Mouse (Mus musculus) T-helper 2 cell (primary cell): ENCODE results near the gene Lrig2.

Source experiments
- in situ Hi-C: fragments of 300-600 bp; cut with MboI, MseI; formaldehyde crosslinking; loops from one replicate; pipeline ENCODE4 v1.15.1; 2025; ENCODE audit warnings: high pct_unique_total_duplicates

The Lrig2 gene

DNA sequence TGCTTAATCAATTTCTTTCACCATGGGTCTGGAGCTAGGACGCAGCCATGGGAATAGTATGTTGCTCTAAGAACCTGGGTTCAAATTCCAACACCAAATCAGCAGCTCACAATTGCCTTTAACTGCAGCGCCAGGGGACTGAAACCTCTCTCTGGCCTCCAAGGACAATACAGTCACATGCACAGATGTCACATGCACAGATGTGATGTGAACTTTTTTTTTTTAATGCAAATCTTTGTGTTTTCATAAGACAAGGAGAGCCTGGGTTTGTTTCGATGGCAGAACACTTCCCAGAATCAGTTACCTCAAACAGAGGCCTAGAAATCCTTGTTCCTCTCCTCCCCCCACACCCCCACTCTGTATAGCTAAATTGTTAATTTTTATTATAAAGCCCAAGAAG is 133.5 kb downstream of the Lrig2 start:
- in situ Hi-C loops: no loop called here

DNA sequence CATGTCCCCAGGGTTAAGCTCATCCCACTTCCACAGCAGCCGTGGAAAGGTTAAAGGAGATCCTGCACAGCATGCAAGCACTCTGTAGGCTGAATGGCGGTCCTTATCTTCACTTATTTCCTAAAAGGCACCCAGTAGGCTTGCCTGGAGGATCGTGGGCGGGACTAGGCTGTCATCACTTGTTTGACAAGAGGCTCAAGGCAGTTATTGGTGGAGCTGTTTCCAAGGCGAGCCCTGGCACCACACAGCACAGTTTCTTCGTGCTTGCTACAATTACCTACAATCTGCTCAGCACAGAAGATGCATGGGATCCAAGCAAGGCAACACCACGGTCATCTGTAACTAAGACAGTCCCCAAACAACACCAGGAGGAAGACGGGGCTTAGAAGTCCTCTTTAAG is 137.8 kb downstream of the Lrig2 start:
- in situ Hi-C loops: no loop called here

DNA sequence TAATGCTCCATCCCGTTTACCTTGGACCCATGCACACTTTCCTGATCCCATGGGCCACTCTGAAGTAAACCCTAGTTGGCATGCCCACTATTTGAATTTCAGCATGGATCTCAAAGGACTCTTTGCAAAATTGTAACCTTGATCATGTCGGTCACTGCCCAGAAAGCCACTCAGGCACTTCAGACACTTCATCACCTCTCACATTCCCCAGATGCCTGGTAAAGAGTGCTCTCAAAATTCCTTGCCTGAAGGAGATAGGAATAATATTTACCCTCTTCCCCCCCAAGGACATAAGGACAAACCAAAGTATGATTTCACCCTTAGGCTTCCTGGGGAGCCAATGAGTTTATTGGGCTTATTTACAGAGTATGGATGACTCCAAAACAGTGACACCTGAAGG is 139.3 kb downstream of the Lrig2 start:
- in situ Hi-C loops: no loop called here

DNA sequence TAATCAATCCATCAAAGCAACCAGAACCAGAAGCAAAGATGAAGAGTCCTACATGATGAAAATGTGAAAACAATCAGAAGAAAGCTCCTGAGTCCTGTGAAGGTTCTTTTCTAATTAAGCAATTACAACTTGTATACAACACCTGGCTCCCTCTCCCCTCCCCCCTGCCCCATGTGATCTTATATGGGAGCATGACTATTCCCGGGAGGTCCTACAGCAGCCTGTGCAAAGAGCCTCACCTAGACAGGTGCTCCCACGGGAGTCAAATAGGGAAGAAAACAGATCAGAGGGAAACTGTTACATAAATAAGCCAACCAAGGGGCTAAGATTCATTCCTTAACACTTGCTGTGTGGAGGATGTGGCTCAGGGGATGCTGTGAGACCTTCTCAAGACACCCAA is 143.8 kb downstream of the Lrig2 start:
- in situ Hi-C loops: no loop called here

DNA sequence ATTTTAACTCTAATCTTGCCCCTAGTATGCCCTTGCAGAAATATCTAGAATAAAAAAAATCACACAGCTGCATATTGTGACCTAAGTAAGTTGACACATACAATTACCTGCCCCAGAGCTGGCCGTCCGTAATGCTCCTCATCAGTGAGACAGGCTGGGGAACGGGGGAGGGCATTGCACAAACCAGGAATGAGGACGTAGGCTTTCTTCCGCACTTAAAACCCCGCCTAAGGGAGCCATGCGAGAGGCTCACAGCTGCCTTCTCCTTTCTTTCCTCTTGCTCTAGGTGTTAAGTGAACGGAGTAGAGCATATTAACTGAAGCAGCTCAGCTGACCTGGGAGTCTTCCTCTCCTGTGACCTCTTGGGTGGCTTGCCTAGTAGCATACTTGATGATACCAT is 149.9 kb downstream of the Lrig2 start:
- in situ Hi-C loops: no loop called here

DNA sequence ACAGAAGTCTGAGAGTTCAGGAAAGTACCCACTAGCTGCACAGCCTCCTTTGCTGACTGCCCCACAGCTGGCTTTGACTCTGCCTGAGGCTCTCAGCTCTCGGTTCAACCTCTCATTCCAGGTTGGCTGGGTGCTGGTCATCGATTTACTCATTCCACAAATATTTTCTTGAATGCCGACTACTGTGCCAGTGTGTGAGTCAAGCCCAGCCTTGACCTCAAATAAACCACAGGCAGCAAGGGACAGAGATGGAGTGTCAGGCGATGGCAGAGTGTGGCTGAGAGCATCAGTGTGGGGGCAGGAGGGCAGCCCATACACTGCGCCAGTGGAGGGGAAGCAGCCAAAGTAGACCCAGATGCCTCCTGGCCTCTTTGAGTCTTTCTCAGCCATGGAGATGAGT is 151.4 kb downstream of the Lrig2 start:
- in situ Hi-C loops: no loop called here

DNA sequence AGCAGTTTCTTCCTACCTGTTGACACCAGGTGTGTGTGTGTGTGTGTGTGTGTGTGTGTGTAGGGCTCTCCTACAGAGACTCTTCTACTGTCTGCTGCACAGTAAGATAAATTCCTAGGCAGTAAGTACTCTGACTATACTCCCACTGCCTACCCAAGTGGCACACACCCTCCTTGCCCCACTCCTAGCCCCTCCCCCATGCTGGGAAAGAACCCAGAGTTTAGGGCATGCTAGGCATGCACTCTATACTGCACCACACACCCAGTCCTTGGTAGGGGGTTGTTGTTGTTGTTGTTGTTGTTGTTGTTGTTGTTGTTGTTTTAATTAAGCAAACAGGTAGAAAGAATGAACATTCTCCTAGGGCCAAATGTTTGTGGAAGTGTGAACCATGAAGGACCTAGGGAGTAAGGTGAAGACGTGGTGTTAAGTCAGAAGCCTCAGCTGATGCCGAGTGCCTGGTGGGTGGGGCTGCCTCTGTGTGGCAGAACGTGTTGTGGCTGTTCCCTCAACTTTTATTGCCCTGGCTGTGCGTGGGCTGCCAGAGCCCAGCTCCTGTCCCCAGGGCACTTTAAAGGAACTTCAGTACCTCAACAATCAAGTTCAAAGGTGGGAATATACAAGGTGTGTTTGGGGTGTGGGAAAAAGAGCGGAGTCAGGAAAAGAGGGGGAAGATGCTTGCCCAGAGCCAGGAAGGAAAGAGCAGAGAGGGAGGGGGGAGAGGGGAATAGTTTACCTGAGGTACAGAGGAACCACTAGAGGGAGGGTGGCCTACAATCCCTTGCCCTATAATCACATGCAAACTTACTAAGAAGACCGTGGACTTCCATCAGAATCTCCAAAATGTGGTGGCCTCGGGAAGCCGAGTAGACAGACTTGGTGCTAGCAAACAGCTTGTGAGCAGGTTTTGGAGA is 152.2 kb downstream of the Lrig2 start:
- in situ Hi-C loops: no loop called here

DNA sequence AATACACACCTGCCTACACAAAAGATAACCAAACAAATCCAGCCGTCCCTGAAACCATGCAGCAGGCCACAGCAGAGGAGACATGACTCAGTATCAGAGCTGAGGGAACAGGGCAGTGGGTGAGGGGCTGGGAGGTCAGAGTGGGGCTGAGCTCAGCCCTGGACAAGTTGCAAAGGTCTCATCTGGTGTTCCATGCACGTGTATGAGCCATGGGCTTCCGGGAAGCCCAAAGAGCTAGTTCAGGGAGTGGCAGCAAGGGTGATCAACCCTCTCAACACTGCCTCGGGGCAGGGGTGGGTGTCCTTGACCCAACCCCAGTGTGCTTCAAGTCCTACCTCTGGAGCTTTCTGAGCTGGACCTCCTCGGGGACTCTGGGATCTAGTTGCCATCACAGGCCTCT is 153.0 kb downstream of the Lrig2 start:
- in situ Hi-C loops: no loop called here

DNA sequence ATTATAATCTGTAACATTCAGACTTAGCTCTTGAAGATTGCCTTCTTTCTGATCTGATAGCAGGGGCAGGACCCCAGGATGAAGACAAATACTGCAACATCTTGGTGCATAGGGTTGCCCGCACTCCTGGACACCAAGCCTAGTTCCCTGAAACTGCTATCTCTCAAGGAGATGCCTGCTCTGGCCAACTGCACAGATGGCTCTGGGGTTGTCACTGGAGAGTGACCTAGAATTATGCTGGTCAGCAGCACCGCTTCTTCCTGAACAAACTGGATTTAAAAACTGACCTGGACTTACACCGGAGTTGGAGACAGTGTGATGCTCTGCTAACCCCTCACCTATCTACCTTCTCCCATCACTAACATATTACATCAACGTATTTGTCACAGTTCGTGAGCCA is 155.6 kb downstream of the Lrig2 start:
- in situ Hi-C loops: no loop called here

DNA sequence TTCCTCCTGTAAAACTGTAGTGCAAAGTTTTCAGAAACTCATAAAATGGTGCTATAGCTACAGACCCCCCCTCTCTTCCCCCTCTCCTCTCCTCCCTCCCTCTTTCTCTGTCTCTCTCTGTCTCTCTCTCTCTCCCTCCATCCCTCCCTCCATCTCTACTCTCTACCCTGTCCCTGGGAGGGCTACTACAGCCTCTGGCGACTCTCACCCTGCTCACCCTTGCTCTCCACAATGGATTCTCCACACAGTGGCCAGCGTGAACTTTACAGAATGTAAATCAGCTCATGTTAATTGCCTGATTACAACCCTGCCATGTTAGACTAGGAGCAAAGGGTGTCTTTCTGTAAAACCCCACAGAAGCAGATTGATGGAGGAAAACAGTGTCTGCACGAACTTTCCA is 157.8 kb downstream of the Lrig2 start:
- in situ Hi-C loops: no loop called here

DNA sequence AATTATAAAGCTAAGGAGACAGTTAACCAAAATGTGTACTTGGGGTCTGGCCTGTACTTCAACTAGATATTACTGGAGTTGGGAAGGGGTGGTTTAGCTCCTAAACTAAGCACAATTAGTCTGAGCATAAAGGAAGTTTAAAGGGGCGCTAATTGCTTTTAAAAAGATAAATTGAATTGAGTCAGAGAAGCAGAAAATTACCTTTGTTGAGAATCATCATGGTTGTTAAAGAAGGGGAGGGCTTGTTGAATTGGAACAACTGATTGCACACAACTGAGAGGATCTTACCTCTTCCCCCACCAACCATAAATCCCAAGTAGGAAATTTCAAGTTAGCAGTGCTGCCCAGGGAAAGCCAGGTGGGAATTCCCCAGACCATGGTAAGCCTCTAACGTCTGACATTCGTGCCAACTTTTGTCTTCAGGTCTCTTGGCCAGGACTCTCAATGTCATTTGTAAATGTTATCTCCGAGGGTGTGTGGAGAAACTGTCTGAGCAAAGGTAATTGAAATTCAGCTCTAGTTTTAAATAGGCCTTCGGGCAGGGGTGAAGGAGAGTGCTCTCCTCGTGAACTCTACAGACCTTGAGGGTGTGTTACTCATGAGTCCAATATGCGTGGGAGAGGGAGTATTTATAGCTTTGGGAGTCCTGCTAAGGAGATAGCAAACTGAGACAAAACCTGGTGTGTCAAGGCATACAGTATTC is 159.2 kb downstream of the Lrig2 start:
- in situ Hi-C loops: no loop called here

DNA sequence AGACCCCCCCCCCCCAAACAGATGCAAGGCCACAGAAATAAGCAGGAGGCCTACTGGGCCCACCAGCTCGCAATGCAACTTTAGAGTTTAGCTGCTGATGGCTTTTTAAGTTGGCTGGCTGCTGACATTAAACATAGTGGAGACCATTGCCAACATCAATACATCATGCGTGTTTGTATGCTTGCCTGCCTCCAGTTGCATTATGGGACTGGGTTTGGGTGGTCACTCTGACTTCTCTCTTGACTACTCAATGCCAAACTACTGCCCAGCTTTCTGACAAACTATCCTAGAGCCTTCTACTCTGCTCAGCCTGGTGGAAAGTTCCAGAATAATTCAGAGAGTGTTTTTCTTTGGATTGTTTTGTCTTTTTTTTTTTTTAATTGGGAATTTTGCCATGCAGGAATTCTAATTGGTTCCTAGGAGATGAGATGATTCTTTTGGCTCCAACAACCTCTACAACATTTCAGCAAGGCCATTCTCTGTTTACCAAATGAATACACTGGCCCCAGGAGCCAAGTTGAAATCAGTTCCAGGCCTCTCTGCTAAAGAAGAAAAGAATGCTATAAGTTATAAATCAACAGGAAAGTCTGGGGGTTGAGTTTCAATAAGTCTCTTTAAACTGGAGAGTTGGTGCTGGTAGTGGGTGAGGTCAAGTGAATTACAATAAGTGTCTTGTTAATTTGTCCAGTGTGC is 161.3 kb downstream of the Lrig2 start:
- in situ Hi-C loops: no loop called here

DNA sequence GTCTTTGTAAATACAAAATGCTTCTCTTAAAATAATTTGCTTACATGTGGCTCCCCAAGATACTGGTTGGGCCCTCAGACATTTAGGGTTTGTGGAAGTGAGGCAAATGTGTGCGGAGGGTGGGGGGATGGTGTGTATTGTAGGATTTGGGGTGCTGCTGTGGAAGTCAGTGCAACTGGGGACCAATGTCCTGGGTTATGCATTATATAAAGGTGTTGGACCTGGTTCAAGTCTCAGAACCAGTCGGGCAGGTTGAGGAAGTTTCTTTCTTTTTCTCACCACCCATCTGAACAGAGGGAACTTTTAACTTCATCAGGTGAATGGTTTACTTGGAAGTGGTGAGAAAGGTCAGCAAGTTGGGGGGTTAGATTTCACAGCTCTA is 161.9 kb downstream of the Lrig2 start:
- in situ Hi-C loops: loop anchor here (5.0 kb wide), 1 partner anchor 42 kb away; no protein-coding TSS in a partner anchor

DNA sequence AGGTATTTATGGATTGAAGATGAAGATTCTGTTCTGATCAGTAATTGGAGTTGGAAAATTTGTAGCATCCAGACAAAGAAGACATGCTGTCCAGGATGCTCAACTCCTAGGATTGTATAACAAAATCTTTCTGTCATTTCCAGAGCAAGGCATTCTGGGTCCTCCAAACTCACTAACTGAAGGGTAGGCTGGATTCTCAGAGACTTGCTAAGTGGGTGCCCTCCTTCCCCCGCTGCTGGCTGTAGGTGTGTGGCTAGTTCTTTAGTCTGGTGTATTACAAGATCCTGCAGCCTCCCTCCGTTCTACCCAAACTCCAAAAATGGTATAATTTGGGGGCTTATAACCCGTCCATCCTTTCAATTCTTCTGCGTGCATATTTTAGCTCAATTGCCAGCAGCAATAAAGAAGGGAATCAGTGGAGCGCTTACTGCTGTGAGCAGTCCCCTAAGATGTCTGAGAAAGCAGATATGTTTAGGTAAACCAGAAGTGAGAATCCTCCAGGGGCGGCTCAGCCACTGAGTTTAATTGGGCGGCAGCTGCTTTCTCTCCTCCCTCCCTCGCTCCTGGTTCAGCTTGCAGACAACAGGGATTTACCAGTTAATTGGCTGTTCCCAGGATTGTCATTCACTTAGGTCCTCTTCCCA is 162.4 kb downstream of the Lrig2 start:
- in situ Hi-C loops: loop anchor here (5.0 kb wide), 1 partner anchor 43 kb away; no protein-coding TSS in a partner anchor
